Mouse (Mus musculus): Measurements from ENCODE around the gene 4931414P19Rik.

The 4931414P19Rik gene

GRCm38 (mm10) chr14:54605752-54606321 lies at the start of gene 4931414P19Rik:
Gene 4931414P19Rik (minus strand): TSS chr14:54605993.
- ATAC-seq (ENCODE audit: insufficient number of reproducible peaks, low FRiP score, low TSS enrichment), result no peak

- ATAC-seq (ENCODE audit: insufficient number of reproducible peaks, low FRiP score, low TSS enrichment), result peak; percentile 88
Observed at GRCm38 (mm10) chr14:54653496-54653895, 47.7 kb upstream of the 4931414P19Rik start.

- no peak for ATAC-seq (ENCODE audit: insufficient number of reproducible peaks, low FRiP score, low TSS enrichment)
Observed at GRCm38 (mm10) chr14:54652787-54653186, 47.0 kb upstream of the 4931414P19Rik start.

- no peak for ATAC-seq (ENCODE audit: insufficient number of reproducible peaks, low FRiP score, low TSS enrichment)
Observed at GRCm38 (mm10) chr14:54651556-54651955, 45.8 kb upstream of the 4931414P19Rik start.

GRCm38 (mm10) chr14:54650621-54651454 lies 45.0 kb upstream of the 4931414P19Rik start:
- ATAC-seq (ENCODE audit: insufficient number of reproducible peaks, low FRiP score, low TSS enrichment), result peak; percentile 64; the same call in 1 of the 2 replicates

- no peak for ATAC-seq (ENCODE audit: insufficient number of reproducible peaks, low FRiP score, low TSS enrichment)
Observed at GRCm38 (mm10) chr14:54647900-54648299, 42.1 kb upstream of the 4931414P19Rik start.

- no peak for ATAC-seq (ENCODE audit: insufficient number of reproducible peaks, low FRiP score, low TSS enrichment)
Observed at GRCm38 (mm10) chr14:54646898-54647636, 41.3 kb upstream of the 4931414P19Rik start.

- no peak for ATAC-seq (ENCODE audit: insufficient number of reproducible peaks, low FRiP score, low TSS enrichment)
Observed at GRCm38 (mm10) chr14:54646455-54646854, 40.7 kb upstream of the 4931414P19Rik start.

- ATAC-seq (ENCODE audit: insufficient number of reproducible peaks, low FRiP score, low TSS enrichment), result no peak
Observed at GRCm38 (mm10) chr14:54644294-54644693, 38.5 kb upstream of the 4931414P19Rik start.

GRCm38 (mm10) chr14:54643011-54643410 lies 37.2 kb upstream of the 4931414P19Rik start:
- no peak for ATAC-seq (ENCODE audit: insufficient number of reproducible peaks, low FRiP score, low TSS enrichment)

- ATAC-seq (ENCODE audit: insufficient number of reproducible peaks, low FRiP score, low TSS enrichment), result no peak
Observed at GRCm38 (mm10) chr14:54642224-54642944, 36.6 kb upstream of the 4931414P19Rik start.

GRCm38 (mm10) chr14:54641305-54641969 lies 35.6 kb upstream of the 4931414P19Rik start, which contains the start of gene Cdh24:
Gene Cdh24 (minus strand): TSS chr14:54641364.
- peak; percentile 57 for ATAC-seq (ENCODE audit: insufficient number of reproducible peaks, low FRiP score, low TSS enrichment)

- ATAC-seq (ENCODE audit: insufficient number of reproducible peaks, low FRiP score, low TSS enrichment), result no peak
Observed at GRCm38 (mm10) chr14:54640946-54641304, 35.1 kb upstream of the 4931414P19Rik start, which contains the start of gene Gm17606. Gene Gm17606 (plus strand): TSS chr14:54640952.

GRCm38 (mm10) chr14:54640121-54640520 lies 34.3 kb upstream of the 4931414P19Rik start:
- ATAC-seq (ENCODE audit: insufficient number of reproducible peaks, low FRiP score, low TSS enrichment), result no peak

GRCm38 (mm10) chr14:54638210-54638609 lies 32.4 kb upstream of the 4931414P19Rik start:
- ATAC-seq (ENCODE audit: insufficient number of reproducible peaks, low FRiP score, low TSS enrichment), result no peak

GRCm38 (mm10) chr14:54636954-54637353 lies 31.2 kb upstream of the 4931414P19Rik start:
- ATAC-seq (ENCODE audit: insufficient number of reproducible peaks, low FRiP score, low TSS enrichment), result no peak

GRCm38 (mm10) chr14:54634182-54634581 lies 28.4 kb upstream of the 4931414P19Rik start:
- ATAC-seq (ENCODE audit: insufficient number of reproducible peaks, low FRiP score, low TSS enrichment), result no peak

- ATAC-seq (ENCODE audit: insufficient number of reproducible peaks, low FRiP score, low TSS enrichment), result no peak
Observed at GRCm38 (mm10) chr14:54632252-54632651, 26.5 kb upstream of the 4931414P19Rik start.

GRCm38 (mm10) chr14:54631240-54631599 lies 25.4 kb upstream of the 4931414P19Rik start:
- ATAC-seq (ENCODE audit: insufficient number of reproducible peaks, low FRiP score, low TSS enrichment), result no peak

All from cerebellum, adult (tissue).